Mouse (Mus musculus) left cerebral cortex, postnatal 10 days (tissue): ENCODE measurements at regions not wholly inside any gene's neighbourhood (a gene's known extent, or its start where the extent isn't known, plus 50 kb on each side); places are given as distances from the start of the nearest gene placed in this dataset.

Experiments
- DNase-seq, 2 experiments: peaks; one replicate each; pipeline ENCODE4 v3.0.0; 2021 to 2022; ENCODE audit warnings: low spot score in 2 of 2, mixed read lengths in 1 of 2; ENCODE audit errors: extremely low spot score in 1 of 2
- intact Hi-C: fragments of 180-260 bp; cut with DNase I; formaldehyde crosslinking; loops from one replicate; pipeline ENCODE4 v1.15.1; 2025

DNA sequence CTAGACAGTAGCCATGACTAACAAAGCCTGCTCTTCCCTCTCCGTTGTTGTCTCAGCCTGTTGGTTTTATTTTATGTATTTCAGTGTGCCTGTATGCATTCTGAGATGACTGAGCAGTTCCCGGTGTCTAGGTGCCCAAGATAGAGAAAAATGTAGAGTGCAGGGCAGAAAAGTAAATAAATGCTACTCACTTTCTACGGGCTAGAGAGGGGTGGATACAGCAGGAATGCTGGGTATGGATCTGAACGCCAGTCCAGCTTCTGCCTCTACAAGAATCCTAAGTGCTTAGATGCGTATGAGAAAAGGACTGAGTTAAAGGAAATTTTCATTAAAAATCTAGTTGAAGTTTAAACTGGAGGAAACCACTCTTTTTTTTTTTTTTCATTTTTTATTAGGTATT is 149.4 kb upstream of the Tbx20 start:
- intact Hi-C loops = no loop called here
- DNase-seq = no peak

DNA sequence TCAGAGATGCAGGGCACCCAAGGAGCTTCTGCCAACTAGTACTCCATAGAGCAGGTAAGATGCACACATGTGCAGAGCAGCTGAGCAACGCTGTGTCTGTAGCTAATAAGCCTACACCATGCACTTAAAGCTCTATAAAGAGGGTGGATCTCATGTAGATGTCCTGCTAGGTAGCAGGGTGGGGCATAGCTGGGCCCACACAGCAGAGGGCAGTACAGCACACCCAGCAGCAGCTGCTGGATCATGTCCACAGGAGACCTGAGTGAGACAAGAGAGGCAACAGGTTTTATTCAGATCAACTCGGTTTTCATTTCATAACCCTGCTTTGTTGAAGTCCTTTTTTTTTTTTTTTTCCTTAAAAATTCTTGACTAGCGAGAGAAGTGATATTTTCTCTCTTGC is 151.5 kb upstream of the Gm10181 start:
- no peak for DNase-seq
- intact Hi-C loops = no loop called here

DNA sequence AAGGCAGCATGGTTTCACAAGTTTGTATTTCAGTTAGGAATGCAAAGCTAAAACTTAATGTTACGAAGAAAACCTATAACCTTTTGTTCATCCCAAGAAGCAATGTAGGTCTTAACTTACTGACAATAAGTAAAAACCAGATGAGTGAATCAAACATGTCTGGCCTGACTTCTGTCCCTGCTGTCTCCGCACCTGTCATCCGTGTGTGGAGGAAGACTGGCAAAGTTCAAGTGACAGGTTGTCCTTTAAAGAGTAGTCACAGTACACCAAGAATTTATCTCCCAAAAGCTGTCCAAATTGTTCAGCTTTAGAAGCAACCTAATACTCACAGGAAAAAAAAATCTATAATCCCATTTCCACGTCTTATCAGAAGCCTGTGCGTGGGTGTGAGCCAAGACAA is 146.3 kb upstream of the Gm10181 start:
- intact Hi-C loops = no loop called here
- DNase-seq = no peak

DNA sequence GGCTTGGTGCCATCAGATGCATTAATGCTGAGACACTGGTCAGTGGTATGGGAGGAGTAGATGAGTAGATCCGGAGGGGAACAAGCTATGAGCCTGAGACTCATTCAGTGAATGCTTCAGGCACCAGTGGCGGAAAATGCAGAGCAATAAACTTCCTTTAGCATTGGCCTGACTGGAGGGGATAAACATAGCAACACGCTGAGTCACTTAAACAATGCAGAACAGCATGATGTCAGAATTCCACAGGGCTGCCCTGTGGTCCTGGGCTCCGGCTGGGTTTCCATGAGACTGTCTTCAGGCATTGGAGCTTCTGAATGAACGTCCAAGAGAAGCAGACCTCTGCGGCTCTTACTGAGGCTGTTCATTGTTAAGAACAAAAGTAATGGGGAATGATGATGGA is 145.4 kb upstream of the Gm10181 start:
- DNase-seq = no peak
- intact Hi-C loops = no loop called here

DNA sequence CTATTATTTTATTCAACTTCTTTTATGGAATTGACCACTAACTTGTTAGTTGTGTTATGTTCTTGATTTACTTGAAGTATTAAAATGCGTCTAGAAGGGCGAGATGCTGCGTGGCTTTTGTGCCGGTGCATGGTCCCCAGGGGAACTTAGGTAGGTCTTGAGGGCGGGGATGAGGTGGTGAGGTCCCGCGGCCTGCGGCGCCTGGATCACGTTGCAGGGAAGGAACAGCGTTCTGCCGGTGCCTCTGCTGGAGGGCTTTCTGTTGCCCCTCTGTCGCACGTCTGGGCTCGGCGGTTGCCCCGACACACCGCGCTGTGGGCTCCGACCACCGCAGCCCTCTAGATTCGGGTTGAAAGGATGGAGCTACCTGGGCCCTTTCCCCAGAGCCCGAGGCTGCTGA is 136.7 kb upstream of the Gm10181 start:
- intact Hi-C loops = no loop called here
- DNase-seq = no peak

DNA sequence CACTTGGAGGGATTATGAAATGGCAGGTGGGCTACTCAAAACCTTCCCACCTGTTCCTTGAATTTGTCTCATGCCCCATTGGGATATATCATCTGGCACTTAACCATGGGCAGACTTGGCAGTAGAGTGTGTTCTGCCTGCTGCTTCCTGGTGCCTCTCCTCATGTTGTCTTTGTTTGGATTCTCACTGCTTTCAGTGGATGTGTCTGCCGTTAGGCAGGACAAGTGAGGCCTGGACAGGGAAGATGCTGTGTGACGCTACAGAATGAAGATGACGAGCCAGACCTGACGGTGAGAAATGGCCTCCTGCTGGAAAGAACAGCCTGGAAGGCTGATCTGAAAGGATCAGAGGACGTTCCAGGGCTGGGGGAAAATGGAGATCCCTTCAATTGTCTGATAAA is 133.6 kb upstream of the Gm10181 start:
- DNase-seq = no peak
- intact Hi-C loops = no loop called here

DNA sequence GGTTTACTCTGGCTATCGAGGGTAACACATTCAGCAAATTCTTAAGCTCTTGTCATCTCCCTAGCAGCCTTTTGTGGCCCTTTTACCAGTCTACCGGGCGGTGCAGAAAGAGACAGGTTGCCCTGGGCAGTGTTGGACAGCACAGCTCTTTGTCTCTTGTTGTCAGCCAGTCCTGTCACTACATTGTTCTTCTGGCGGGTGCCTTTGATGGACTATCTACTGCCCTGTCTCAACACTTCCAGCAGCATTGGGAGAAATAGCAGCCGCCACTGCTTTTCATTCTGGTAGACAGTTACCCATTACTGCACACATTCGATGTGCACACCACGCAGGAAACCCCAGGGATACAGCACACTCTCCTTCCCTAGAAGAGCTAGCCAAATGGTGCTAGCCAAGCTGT is 132.7 kb upstream of the Gm10181 start:
- no peak for DNase-seq
- intact Hi-C loops = no loop called here

DNA sequence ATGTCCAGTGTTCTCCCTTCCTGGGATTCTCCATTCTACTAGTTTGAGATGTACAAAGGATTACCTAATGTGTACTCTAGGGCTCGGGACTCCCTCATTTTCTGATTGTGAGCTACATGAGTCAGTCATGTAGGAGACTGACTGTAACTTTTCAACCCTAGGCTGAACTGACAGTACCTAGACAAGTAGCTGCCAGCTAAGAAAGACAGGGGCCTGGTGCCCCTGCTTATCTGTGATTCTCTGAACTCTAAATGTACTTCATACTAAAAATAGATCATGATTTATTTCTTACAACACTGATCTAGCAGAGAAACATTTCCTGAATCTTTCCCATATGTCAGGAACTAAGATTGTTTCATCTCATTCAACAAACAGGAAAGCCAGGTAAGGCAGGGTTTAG is 125.9 kb upstream of the Gm10181 start:
- DNase-seq = no peak
- intact Hi-C loops = no loop called here

DNA sequence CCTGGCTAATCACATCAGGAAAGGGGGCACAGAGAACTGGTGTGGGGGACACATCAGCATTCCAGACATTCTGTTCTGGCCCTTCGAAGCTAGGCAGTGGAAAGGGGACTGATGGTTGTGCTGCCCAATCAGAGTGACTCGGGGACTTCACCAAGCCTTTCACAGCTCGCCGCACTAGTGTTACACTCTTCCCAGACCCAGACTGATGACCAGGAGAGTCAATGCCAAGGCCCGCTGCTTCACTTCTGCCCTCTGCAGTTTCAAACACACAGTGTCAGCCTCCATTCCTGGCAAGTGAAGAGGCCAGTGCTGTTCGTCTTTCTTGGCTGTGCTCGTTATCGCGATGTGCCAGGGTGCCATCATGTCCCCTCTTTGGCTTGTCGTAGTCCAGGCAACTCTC is 121.7 kb upstream of the Gm10181 start:
- intact Hi-C loops = no loop called here
- no peak for DNase-seq

DNA sequence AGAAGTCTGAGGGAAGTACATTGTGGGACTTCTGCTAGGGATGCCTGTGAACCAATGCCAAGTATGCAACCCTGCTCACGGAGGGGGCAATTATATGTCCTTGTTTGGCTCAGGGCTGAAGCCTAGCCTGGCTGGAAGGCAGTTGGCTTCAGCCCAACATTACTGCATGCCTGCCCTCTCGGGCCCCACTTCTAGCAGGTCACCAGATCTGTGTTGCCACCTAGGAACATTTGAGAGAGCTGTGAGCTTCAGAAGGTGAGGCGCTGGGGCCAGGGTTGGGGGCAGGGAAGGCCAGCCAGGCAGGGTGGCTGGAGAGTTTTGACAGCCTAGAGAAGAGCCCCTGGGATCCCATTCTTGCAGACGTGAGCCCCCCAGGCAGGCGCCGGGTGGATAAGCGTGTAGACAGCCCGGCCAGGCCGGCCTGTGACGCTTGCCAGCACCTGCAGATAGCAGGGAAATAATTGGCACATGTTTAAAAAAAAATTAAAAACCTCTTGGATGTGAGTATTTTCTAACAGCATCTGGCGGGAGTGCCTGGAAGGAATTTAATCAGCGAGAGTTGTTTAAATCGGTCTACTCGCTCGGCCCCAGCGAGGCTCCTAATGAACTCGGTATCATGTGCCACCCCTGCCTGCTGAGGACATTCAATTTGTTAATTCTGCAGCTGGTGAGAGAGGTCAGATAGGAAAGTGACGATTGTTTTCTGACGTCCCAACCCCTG is 115.0 kb upstream of the Gm10181 start:
- DNase-seq = peak in 1 of 2 experiments; percentile 30
- intact Hi-C loops = no loop called here

DNA sequence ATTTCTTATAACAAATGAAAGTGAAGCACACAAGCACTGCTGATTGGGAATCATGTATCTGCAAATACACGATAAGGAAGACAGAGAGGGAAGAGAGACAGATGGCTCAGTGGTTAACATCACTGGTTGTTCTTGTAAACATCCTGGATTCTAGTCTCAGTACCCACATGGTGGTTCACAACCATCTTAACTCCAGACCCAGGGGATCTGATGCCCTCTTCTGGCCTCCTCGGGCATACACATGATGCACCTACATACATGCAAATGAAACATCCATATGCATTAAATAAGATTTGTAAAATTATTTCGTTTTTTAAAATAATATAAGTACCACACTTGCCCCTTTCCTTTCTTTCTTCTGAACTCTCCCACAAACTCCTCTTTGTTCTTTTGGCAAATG is 106.4 kb upstream of the Gm10181 start:
- no peak for DNase-seq
- intact Hi-C loops = no loop called here

DNA sequence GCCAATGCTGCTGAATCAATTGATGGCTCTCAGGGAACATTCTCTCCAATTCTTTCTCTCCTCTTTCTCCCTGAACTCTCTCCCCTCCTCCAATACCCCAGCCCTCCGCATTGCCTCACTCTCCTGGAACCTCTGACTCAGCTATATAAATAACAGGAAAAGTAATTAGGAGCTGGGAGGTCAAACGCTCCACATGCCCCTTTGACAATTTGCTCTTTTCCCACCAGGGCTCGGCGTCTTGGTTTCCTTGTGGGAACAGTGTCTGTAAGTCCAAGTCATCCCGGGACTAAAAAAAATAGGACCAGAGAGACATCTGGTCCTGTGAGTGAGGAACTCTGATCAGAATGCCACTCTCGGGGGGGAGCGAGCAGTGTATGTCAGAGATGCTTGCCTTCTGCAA is 94.7 kb upstream of the Gm10181 start:
- DNase-seq = no peak

DNA sequence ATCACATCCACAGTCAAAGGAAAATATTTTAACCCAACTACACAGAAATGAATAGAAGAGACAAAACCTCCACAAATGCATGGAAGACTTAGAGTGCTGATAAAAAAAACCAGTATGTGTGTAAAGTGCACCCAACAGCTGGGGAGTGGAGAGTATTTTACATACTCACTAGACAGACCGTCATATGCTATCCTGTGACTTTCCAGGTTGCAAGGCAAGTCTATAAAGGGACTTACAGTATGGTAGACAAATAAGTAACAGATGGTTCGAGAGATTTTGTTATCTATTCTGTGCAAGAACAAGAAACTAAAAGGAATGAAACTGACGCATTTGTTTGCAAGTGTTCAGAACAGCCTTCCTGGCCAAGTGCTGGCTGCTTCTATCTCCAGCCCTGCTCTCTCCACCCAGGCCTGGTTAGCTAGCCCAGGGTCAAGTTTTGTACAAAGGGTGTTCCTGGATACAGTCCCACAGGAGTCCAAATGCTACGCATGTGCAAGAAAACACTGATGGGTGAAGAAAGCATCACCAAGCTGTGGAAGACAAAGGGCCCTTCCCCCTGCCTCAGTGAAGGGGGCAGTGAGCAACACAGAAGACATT is 68.0 kb upstream of the Gm10181 start:
- DNase-seq = no peak
- intact Hi-C loops = no loop called here

More for the DNA sequence above, 94.7 kb upstream of the Gm10181 start:
- intact Hi-C loops = no loop called here

DNA sequence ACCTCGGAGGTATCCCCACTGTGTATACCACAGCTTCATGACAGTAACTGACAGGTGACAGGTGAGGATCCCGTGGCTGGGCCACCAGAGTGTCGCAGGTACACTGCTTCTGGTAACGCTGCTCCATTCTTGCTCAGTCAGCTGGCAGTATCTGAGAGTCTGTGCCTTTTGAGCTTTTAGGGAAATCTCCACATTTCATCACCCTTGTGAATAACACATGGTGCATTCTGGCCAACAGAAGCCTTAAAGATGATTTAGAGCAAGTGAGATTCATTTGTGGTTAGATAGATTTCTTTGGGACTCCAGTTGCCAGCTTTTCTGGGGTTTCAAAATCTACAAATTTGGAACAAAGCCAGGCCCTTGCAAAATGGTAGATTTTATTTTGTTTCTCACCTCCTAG is 66.8 kb upstream of the Gm10181 start:
- intact Hi-C loops = no loop called here
- DNase-seq = no peak

DNA sequence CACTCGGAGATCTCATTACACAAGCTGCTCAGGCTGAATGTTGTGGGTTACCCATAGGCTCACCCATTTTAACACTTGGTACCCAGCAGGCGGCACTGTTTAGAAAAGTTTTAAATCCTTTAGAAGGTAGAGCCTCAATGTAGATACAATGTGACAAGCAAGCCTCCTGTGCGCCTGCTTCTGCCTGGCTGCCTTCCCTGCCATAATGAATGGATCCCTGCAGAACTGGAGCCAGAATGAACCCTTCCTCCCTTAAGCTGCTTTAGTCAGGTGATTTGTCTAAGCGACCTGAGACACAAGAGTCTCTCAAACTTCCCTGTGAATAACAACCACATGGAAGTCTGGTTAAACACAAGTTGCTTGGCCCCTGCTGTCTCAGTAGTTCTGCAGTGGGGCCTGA is 64.7 kb upstream of the Gm10181 start:
- intact Hi-C loops = no loop called here
- DNase-seq = no peak

DNA sequence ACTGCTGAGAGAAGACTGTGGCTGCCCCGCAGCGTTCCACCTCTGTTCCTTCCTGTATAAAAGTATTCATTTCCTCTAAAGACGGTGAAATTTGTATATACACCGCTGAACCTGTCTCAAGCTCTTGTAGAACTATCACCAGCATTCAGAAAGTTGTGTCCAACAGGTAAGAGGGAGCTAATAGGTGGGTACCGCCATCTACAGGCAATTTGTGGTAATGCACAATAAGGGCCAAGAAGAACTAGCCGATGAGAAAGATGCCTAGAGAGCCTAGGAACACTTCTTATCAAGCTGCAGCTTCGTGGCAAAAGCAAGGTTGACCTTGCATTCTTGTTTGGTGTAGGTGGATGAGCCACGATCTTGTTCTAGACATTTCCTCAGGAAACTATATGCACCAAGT is 61.6 kb upstream of the Gm10181 start:
- peak; percentile 50 to 53 for DNase-seq
- intact Hi-C loops = loop anchor here (5.0 kb wide), 1 partner anchor 250 kb away; no protein-coding TSS in a partner anchor

DNA sequence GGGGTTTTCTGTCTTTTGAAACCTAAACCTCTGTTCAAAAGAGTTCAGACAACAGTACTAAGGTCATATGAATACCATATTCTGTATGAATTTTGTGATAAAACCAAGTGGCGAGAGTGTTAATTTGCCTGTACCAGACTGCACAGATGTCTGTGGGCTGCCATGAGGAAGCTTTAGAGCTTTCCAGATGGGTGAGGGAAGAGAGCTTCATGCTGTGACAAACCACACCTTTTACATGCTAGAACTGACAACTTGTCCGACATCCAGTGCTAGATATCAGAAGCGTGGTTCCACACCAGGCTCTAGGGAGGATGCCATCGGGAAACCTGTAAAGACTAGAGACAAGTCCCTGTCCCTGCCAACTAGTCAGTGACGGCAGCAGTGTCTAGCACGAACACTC is 60.9 kb upstream of the Gm10181 start:
- DNase-seq = peak in 1 of 2 experiments; percentile 11

DNA sequence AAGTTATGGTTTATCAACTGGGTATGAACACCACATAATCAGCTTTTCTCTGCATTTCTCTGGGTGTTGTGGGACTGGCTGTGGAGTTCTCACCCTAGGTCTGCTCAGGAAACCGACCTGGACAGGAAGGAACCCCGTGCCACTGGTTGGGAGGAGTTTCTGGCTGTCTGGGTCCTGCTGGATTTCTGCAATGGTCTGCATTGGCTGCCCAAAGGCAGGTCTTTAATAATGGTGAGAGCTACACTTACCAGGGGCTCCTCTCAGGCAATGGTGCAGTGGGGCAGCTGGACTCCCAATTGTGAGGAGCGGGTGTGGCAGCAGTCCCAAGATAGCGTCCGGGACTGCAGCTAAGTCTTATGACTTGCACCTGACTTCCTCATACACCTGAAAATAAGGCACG is 57.8 kb upstream of the Gm10181 start:
- intact Hi-C loops = no loop called here
- DNase-seq = no peak

More for the DNA sequence above, 60.9 kb upstream of the Gm10181 start:
- intact Hi-C loops = loop anchor here (5.0 kb wide), 1 partner anchor 251 kb away; no protein-coding TSS in a partner anchor
